Mouse (Mus musculus): ENCODE data around the gene Sbk3. TPM values are rescaled to one million over a fixed set of nuclear protein-coding genes. Genes with fewer than 3 reads are reported as not detected.
A peak's percentile ranks its signal among the peaks of the same experiment; 100 is the strongest.

Gene Sbk3
- polyA plus RNA-seq, 1 experiment from 2014 or later, result not detected

- Histone ChIP-seq H3K27me3 (no peaks in the 10 kb centered on the region), H3K4me2 (replicated peaks) (no peak overlapping the region), H3K9ac (no peak overlapping the region), H3K4me1 (peaks cover 7% of the 10 kb centered on the region; the same call in 1 of the 2 replicates), H3K27ac (no peak overlapping the region), H3K9me3 (no peaks in the 10 kb centered on the region), H3K36me3 (no peaks in the 10 kb centered on the region), H3K4me3 (no peak overlapping the region)
- no peak for ATAC-seq (ENCODE audit: low FRiP score, low read depth)
- 10% methylated on average over 2 of the region's 2 CpGs for WGBS
These were observed 23.1 kb downstream of the Sbk3 start for GRCm38 (mm10) chr7:4947855-4948254.

DNA sequence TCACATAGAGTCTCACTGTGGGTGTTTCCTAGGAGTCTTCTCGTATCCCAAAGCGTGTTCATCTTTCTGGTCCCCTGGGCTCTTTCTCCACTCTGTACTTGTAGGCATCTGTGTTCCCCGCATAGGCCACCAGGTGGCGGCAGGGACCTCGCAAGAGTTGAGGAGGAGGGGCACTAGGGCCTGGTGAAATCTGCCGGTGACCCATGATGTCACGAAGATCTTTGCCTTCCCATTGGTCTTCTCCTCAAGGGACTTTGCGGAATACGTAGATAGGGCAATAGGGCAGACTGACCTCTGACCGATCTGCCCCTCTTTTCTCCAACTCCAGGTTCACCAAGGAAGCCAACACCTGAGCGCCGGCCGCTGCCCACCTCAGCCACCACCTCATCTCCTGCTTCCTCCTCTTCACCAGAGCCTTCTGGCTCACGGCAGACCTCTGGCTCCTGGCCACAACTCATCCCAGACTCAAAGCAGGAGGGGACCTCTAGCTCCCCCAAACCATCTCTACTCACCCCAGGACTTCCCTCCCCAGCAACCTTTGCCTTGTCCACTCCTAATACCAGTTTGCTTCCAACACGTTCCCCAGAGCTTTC, 27.6 kb downstream of the Sbk3 start:
- WGBS, result 22% methylated on average over 15 of the region's 15 CpGs
- no peak overlapping the region for H3K27ac ChIP-seq
- no peak overlapping the region for H3K9ac ChIP-seq
- peak overlapping the region; percentile 33 for H3K4me3 ChIP-seq
- H3K4me1 ChIP-seq, result peaks cover 7% of the 10 kb centered on the region; the same call in 1 of the 2 replicates
- no peaks in the 10 kb centered on the region for H3K9me3 ChIP-seq
- peak overlapping the region; percentile 59 for H3K4me2 ChIP-seq (replicated peaks)
- no peaks in the 10 kb centered on the region for H3K36me3 ChIP-seq
- peak; percentile 63 for ATAC-seq (ENCODE audit: low FRiP score, low read depth)
- no peaks in the 10 kb centered on the region for H3K27me3 ChIP-seq

- H3K4me2 ChIP-seq (replicated peaks), result no peak overlapping the region
- H3K27ac ChIP-seq, result no peak overlapping the region
- H3K36me3 ChIP-seq, result no peaks in the 10 kb centered on the region
- no peak for ATAC-seq (ENCODE audit: low FRiP score, low read depth)
- no peak overlapping the region for H3K9ac ChIP-seq
- peaks cover 7% of the 10 kb centered on the region; the same call in 1 of the 2 replicates for H3K4me1 ChIP-seq
- WGBS, result 53% methylated on average over 5 of the region's 5 CpGs
- H3K27me3 ChIP-seq, result no peaks in the 10 kb centered on the region
- no peaks in the 10 kb centered on the region for H3K9me3 ChIP-seq
- no peak overlapping the region for H3K4me3 ChIP-seq
These were observed 28.3 kb downstream of the Sbk3 start for GRCm38 (mm10) chr7:4942673-4943072.

- no peak overlapping the region for H3K4me2 ChIP-seq (replicated peaks)
- 14% methylated on average over 9 of the region's 9 CpGs for WGBS
- peak; percentile 48; the same call in 1 of the 2 replicates for ATAC-seq (ENCODE audit: low FRiP score, low read depth)
- H3K9ac ChIP-seq, result no peak overlapping the region
- no peaks in the 10 kb centered on the region for H3K9me3 ChIP-seq
- no peak overlapping the region for H3K27ac ChIP-seq
- peaks cover 4% of the 10 kb centered on the region; the same call in 1 of the 2 replicates for H3K4me1 ChIP-seq
- no peak overlapping the region for H3K4me3 ChIP-seq
- H3K27me3 ChIP-seq, result no peaks in the 10 kb centered on the region
- no peaks in the 10 kb centered on the region for H3K36me3 ChIP-seq
These were observed 30.9 kb downstream of the Sbk3 start for GRCm38 (mm10) chr7:4940068-4940479.

DNA sequence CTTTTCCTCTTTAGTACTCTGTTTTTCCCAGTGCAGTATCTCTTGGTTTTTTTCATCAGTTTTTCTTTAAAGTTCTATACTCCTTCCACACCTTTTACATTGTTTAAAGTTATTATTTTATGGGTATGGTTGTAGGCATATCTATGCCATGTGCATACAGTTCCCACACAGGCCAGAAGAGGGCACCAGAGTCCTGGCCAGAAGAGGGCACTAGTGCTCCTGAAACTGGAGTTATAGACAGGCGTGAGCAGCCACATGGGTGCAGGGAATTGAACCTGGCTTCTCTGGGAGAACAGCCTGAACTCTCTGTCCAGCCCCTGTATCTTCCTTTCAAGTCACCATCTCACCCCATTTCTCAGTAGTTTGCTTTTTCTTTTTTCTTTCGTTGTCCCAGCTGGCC, 32.5 kb downstream of the Sbk3 start:
- Histone ChIP-seq H3K36me3 (no peaks in the 10 kb centered on the region), H3K27ac (no peak overlapping the region), H3K9ac (no peak overlapping the region), H3K27me3 (no peaks in the 10 kb centered on the region), H3K4me1 (peaks cover 2% of the 10 kb centered on the region; the same call in 1 of the 2 replicates), H3K9me3 (no peaks in the 10 kb centered on the region), H3K4me3 (no peak overlapping the region), H3K4me2 (replicated peaks) (no peak overlapping the region)
- no peak for ATAC-seq (ENCODE audit: low FRiP score, low read depth)
- WGBS, result 37% methylated on average over 2 of the region's 2 CpGs

DNA sequence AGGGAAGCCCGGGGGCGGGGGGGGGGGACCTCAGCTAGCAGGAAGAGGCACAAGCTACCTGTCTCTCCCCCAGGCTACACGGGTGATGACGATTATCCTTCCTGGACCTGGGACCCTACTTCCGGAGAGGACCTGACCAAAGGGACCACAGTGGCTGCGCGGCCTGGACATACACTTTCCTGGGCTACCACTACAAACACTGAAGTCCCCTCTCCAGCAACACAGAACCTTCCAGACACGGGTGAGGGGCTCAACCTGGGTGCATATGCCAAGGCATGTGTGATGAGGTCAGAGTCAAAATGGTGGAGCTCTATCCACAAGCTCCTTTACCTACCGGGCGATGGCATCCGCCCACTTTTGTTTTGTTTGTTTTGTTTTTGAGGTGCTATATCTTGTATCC, 33.6 kb downstream of the Sbk3 start:
- ATAC-seq (ENCODE audit: low FRiP score, low read depth), result no peak
- H3K9me3 ChIP-seq, result no peaks in the 10 kb centered on the region
- H3K36me3 ChIP-seq, result no peaks in the 10 kb centered on the region
- H3K27ac ChIP-seq, result no peak overlapping the region
- H3K4me1 ChIP-seq, result no peaks in the 10 kb centered on the region
- H3K4me2 ChIP-seq (replicated peaks), result no peak overlapping the region
- no peak overlapping the region for H3K9ac ChIP-seq
- 69% methylated on average over 11 of the region's 11 CpGs for WGBS
- no peak overlapping the region for H3K4me3 ChIP-seq
- H3K27me3 ChIP-seq, result no peaks in the 10 kb centered on the region

GRCm38 (mm10) chr7:4936832-4937231, 34.1 kb downstream of the Sbk3 start:
- Histone ChIP-seq H3K4me2 (replicated peaks) (no peak overlapping the region), H3K27ac (no peak overlapping the region), H3K9me3 (no peaks in the 10 kb centered on the region), H3K36me3 (no peaks in the 10 kb centered on the region), H3K9ac (no peak overlapping the region), H3K4me1 (no peaks in the 10 kb centered on the region), H3K4me3 (no peak overlapping the region), H3K27me3 (no peaks in the 10 kb centered on the region)
- no peak for ATAC-seq (ENCODE audit: low FRiP score, low read depth)
- 81% methylated on average over 10 of the region's 10 CpGs for WGBS

DNA sequence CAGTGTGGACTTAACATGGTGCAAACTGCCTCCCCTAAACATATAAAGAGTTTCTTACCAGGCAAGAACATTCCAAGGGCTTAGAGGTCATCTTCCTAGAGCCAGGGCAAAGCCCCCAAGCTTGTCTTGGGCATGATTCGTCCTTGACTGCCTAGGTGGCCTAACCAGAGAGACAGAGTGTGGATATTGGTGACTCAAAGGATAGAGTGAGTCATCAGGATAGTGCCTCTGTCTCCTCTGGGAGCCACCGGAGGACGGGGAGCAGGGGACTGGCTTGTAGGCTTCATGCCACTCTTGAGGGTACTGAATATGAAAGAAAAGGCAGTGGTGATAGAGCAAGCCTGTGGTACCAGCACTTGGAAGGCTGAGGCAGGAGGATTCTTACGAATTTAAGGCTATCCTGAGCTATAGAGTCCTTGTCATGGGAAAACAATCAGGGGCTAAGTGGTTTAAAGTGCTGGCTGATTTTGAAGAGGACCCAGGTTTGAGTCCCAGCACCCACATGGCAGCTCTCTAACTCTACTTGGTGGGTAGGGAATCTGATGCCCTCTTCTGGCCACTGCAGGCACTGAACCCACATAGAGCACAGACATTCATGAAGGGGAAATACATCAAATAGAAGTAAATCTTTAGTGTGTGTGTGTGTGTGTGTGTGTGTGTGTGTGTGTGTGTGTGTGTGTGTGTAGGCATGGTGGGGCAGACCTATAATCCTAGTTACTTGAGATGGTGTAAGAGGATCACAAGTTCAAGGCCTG, 36.6 kb downstream of the Sbk3 start:
- Histone ChIP-seq H3K36me3 (no peaks in the 10 kb centered on the region), H3K9me3 (no peaks in the 10 kb centered on the region), H3K27ac (no peak overlapping the region), H3K4me1 (no peaks in the 10 kb centered on the region), H3K4me3 (no peak overlapping the region), H3K4me2 (replicated peaks) (no peak overlapping the region), H3K9ac (no peak overlapping the region), H3K27me3 (no peaks in the 10 kb centered on the region)
- WGBS, result 81% methylated on average over 4 of the region's 4 CpGs
- no peak for ATAC-seq (ENCODE audit: low FRiP score, low read depth)

- H3K36me3 ChIP-seq, result no peaks in the 10 kb centered on the region
- no peak for ATAC-seq (ENCODE audit: low FRiP score, low read depth)
- H3K9ac ChIP-seq, result no peak overlapping the region
- no peak overlapping the region for H3K27ac ChIP-seq
- no peaks in the 10 kb centered on the region for H3K27me3 ChIP-seq
- H3K4me1 ChIP-seq, result no peaks in the 10 kb centered on the region
- H3K4me2 ChIP-seq (replicated peaks), result no peak overlapping the region
- H3K4me3 ChIP-seq, result no peak overlapping the region
- H3K9me3 ChIP-seq, result no peaks in the 10 kb centered on the region
- 69% methylated on average over 12 of the region's 12 CpGs for WGBS
These were observed 37.9 kb downstream of the Sbk3 start for GRCm38 (mm10) chr7:4933103-4933502.

DNA sequence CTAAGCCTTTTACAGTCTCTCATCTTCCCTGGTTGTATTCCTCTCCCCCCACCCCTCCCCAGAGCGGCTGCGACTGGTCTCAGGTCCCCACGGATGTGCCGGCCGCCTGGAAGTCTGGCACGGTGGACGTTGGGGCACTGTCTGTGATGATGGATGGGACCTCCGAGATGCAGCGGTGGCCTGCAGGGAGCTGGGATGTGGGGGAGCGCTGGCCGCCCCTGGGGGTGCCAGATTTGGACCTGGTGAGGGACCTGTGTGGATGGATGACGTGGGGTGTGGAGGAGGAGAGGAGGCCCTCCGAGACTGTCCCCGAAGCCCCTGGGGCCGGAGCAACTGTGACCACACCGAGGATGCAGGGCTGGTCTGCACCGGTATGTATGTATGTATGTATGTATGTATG, 42.6 kb downstream of the Sbk3 start:
- H3K36me3 ChIP-seq, result no peaks in the 10 kb centered on the region

GRCm38 (mm10) chr7:4927711-4928110, 43.3 kb downstream of the Sbk3 start:
- Histone ChIP-seq H3K9ac (0 out of 2 replicates have a peak overlapping the region, but pooled peaks have one; percentile 0), H3K36me3 (no peaks in the 10 kb centered on the region), H3K9me3 (no peaks in the 10 kb centered on the region), H3K4me1 (peaks cover 53% of the 10 kb centered on the region), H3K4me2 (replicated peaks) (peak overlapping the region; percentile 87), H3K27me3 (no peaks in the 10 kb centered on the region), H3K4me3 (no peak overlapping the region), H3K27ac (peak overlapping the region; percentile 94; the same call in 1 of the 2 replicates)
- 53% methylated on average over 8 of the region's 8 CpGs for WGBS
- no peak for ATAC-seq (ENCODE audit: low FRiP score, low read depth)

More for the DNA sequence above, 42.6 kb downstream of the Sbk3 start:
- Histone ChIP-seq H3K9ac (0 out of 2 replicates have a peak overlapping the region, but pooled peaks have one; percentile 0), H3K27me3 (no peaks in the 10 kb centered on the region), H3K4me3 (no peak overlapping the region), H3K9me3 (no peaks in the 10 kb centered on the region), H3K4me2 (replicated peaks) (no peak overlapping the region), H3K4me1 (peaks cover 47% of the 10 kb centered on the region), H3K27ac (no peak overlapping the region)
- no peak for ATAC-seq (ENCODE audit: low FRiP score, low read depth)
- 65% methylated on average over 17 of the region's 17 CpGs for WGBS

GRCm38 (mm10) chr7:4926849-4927248, 44.1 kb downstream of the Sbk3 start:
- ATAC-seq (ENCODE audit: low FRiP score, low read depth), result no peak
- H3K36me3 ChIP-seq, result no peaks in the 10 kb centered on the region
- no peaks in the 10 kb centered on the region for H3K9me3 ChIP-seq
- peak overlapping the region; percentile 87 for H3K4me2 ChIP-seq (replicated peaks)
- H3K4me3 ChIP-seq, result peak overlapping the region; percentile 8; the same call in 1 of the 2 replicates
- H3K27ac ChIP-seq, result peak overlapping the region; percentile 94; the same call in 1 of the 2 replicates
- H3K4me1 ChIP-seq, result peaks cover 62% of the 10 kb centered on the region
- 64% methylated on average over 16 of the region's 16 CpGs for WGBS
- no peaks in the 10 kb centered on the region for H3K27me3 ChIP-seq
- peak overlapping the region; percentile 50; the same call in 1 of the 2 replicates for H3K9ac ChIP-seq

All from limb, embryonic 13.5 days (tissue).